Mouse (Mus musculus): ENCODE data around the gene Pdap1. TPM values are rescaled to one million over a fixed set of nuclear protein-coding genes. Genes with fewer than 3 reads are reported as not detected.
"Not testable (repeated sequence)": the region's sequence is repeated elsewhere in the genome, so short reads cannot be mapped to it uniquely, and the experiment has no call there.

Gene Pdap1
- polyA plus RNA-seq, 1 experiment from 2014 or later: 90.9 TPM

- Histone ChIP-seq H3K27ac (ENCODE audit: low read depth, low read length) (no peak overlapping the region), H3K4me2 (ENCODE audit: low read length) (no peak overlapping the region), H3K9me3 (ENCODE audit: control insufficient read depth, low read length) (no peaks in the 10 kb centered on the region), H3K27me3 (replicated peaks; ENCODE audit: control insufficient read depth, insufficient read depth, low read length) (no peaks in the 10 kb centered on the region), H3K9ac (ENCODE audit: low read depth, low read length) (no peak overlapping the region), H3K36me3 (ENCODE audit: control insufficient read depth, insufficient read depth, low read length) (peaks cover 30% of the 10 kb centered on the region), H3K4me1 (ENCODE audit: control insufficient read depth, insufficient read depth, low read depth, low read length) (peaks cover 9% of the 10 kb centered on the region), H3K4me3 (ENCODE audit: low read length) (no peak overlapping the region)
- ATAC-seq: no peak
- WGBS: 95% methylated on average over 14 of the region's 14 CpGs
Measured at GRCm38 (mm10) chr5:145161361-145161760, 21.3 kb upstream of the Pdap1 start.

DNA sequence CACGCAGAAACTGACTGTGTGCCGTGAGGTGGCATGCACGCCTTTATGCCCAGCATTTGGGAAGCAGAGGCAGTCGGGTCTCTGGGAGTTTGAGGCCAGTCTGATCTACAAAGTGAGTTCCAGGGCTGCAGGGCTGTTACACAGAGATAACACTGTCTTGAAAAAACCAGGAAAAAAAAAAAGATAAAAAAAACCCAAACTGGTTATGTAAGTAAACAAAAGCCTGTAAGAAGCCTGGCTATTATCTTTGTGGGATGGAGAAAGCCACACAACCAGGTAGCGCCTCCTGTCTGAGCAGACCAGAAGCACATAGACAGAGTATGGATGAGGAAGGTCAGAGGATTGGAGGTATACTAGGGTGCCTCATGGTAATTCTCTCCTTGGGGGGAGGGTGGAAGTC lies 12.7 kb upstream of the Pdap1 start:
- Histone ChIP-seq H3K4me2 (ENCODE audit: low read length) (no peak overlapping the region), H3K4me1 (ENCODE audit: control insufficient read depth, insufficient read depth, low read depth, low read length) (no peaks in the 10 kb centered on the region), H3K4me3 (ENCODE audit: low read length) (no peak overlapping the region), H3K9me3 (ENCODE audit: control insufficient read depth, low read length) (no peaks in the 10 kb centered on the region), H3K27me3 (replicated peaks; ENCODE audit: control insufficient read depth, insufficient read depth, low read length) (no peaks in the 10 kb centered on the region), H3K27ac (ENCODE audit: low read depth, low read length) (no peak overlapping the region), H3K36me3 (ENCODE audit: control insufficient read depth, insufficient read depth, low read length) (peaks cover 55% of the 10 kb centered on the region), H3K9ac (ENCODE audit: low read depth, low read length) (no peak overlapping the region)
- no peak for ATAC-seq
- WGBS: 96% methylated on average over 5 of the region's 5 CpGs

DNA sequence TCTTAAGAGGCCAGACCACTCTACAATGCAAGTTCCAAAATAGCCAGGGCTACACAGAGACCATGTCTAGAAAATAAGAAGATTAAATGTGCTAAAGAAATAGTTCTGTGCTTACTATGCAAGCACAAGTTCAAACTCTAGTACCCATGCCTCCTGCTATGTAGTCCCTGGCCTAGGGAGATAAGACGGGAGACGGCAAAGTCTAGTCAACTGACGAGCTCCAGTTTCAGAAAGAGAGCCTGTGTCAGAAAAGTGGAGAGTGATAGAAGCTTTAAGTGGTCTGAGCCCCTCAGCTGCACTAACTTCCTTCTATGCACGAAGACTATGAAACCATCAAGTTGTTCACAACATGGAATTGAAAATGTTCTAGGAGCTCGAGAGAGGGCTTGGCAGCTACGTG lies 9.3 kb upstream of the Pdap1 start:
- H3K27ac ChIP-seq (ENCODE audit: low read depth, low read length): no peak overlapping the region
- no peaks in the 10 kb centered on the region for H3K27me3 ChIP-seq (replicated peaks; ENCODE audit: control insufficient read depth, insufficient read depth, low read length)
- H3K4me3 ChIP-seq (ENCODE audit: low read length): no peak overlapping the region
- H3K4me1 ChIP-seq (ENCODE audit: control insufficient read depth, insufficient read depth, low read depth, low read length): no peaks in the 10 kb centered on the region
- 89% methylated on average over 6 of the region's 6 CpGs for WGBS
- no peaks in the 10 kb centered on the region for H3K9me3 ChIP-seq (ENCODE audit: control insufficient read depth, low read length)
- ATAC-seq: no peak
- H3K9ac ChIP-seq (ENCODE audit: low read depth, low read length): no peak overlapping the region
- H3K36me3 ChIP-seq (ENCODE audit: control insufficient read depth, insufficient read depth, low read length): peaks cover 63% of the 10 kb centered on the region
- no peak overlapping the region for H3K4me2 ChIP-seq (ENCODE audit: low read length)

GRCm38 (mm10) chr5:145147748-145148147 lies 7.7 kb upstream of the Pdap1 start:
- Histone ChIP-seq H3K36me3 (ENCODE audit: control insufficient read depth, insufficient read depth, low read length) (peaks cover 63% of the 10 kb centered on the region), H3K9ac (ENCODE audit: low read depth, low read length) (no peak overlapping the region), H3K4me1 (ENCODE audit: control insufficient read depth, insufficient read depth, low read depth, low read length) (no peaks in the 10 kb centered on the region), H3K9me3 (ENCODE audit: control insufficient read depth, low read length) (no peaks in the 10 kb centered on the region), H3K27me3 (replicated peaks; ENCODE audit: control insufficient read depth, insufficient read depth, low read length) (no peaks in the 10 kb centered on the region), H3K27ac (ENCODE audit: low read depth, low read length) (no peak overlapping the region), H3K4me3 (ENCODE audit: low read length) (no peak overlapping the region), H3K4me2 (ENCODE audit: low read length) (no peak overlapping the region)
- 93% methylated on average over 5 of the region's 5 CpGs for WGBS
- no peak for ATAC-seq

- Histone ChIP-seq H3K27ac (ENCODE audit: low read depth, low read length) (peak overlapping the region; percentile 96), H3K9ac (ENCODE audit: low read depth, low read length) (peak overlapping the region; percentile 89), H3K4me3 (ENCODE audit: low read length) (peak overlapping the region; percentile 85), H3K9me3 (ENCODE audit: control insufficient read depth, low read length) (no peaks in the 10 kb centered on the region), H3K36me3 (ENCODE audit: control insufficient read depth, insufficient read depth, low read length) (peaks cover 29% of the 10 kb centered on the region), H3K4me1 (ENCODE audit: control insufficient read depth, insufficient read depth, low read depth, low read length) (peaks cover 22% of the 10 kb centered on the region), H3K4me2 (ENCODE audit: low read length) (peak overlapping the region; percentile 95), H3K27me3 (replicated peaks; ENCODE audit: control insufficient read depth, insufficient read depth, low read length) (no peaks in the 10 kb centered on the region)
- WGBS: under 1% methylated on average over 18 of the region's 18 CpGs
- ATAC-seq: 0 out of 2 replicates have a peak, but pooled peaks have one; percentile 1
Measured at GRCm38 (mm10) chr5:145140611-145141010, 573 bp upstream of the Pdap1 start.

GRCm38 (mm10) chr5:145138836-145139235 lies 1.2 kb downstream of the Pdap1 start:
- H3K27ac ChIP-seq (ENCODE audit: low read depth, low read length): no peak overlapping the region
- peaks cover 31% of the 10 kb centered on the region for H3K36me3 ChIP-seq (ENCODE audit: control insufficient read depth, insufficient read depth, low read length)
- no peak for ATAC-seq

DNA sequence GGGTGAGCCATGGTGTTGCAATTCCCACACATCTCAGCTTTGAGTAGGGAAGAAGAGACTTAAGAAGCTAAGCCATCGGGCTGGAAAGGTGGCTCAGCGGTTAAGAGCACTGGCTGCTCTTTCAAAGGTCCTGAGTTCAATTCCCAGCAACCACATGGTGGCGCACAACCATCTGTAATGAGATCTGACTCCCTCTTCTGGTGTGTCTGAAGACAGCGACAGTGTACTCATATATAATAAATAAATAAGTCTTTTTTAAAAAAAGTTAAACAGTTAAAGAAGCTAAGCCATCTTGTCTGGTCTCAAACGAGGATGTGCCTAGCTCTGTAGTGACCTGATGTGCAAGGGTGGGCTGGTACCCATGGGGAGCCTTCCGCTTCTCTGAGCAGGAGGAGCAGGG lies 6.8 kb downstream of the Pdap1 start:
- H3K27ac ChIP-seq (ENCODE audit: low read depth, low read length); H3K9me3 ChIP-seq (ENCODE audit: control insufficient read depth, low read length); H3K4me3 ChIP-seq (ENCODE audit: low read length); H3K4me2 ChIP-seq (ENCODE audit: low read length); H3K27me3 ChIP-seq (replicated peaks; ENCODE audit: control insufficient read depth, insufficient read depth, low read length); H3K9ac ChIP-seq (ENCODE audit: low read depth, low read length); ATAC-seq; H3K4me1 ChIP-seq (ENCODE audit: control insufficient read depth, insufficient read depth, low read depth, low read length): not testable (repeated sequence)
- peaks cover 60% of the 10 kb centered on the region for H3K36me3 ChIP-seq (ENCODE audit: control insufficient read depth, insufficient read depth, low read length)
- 92% methylated on average over 6 of the region's 6 CpGs for WGBS

More at GRCm38 (mm10) chr5:145138836-145139235, 1.2 kb downstream of the Pdap1 start:
- Histone ChIP-seq H3K27me3 (replicated peaks; ENCODE audit: control insufficient read depth, insufficient read depth, low read length) (no peaks in the 10 kb centered on the region), H3K4me3 (ENCODE audit: low read length) (peak overlapping the region; percentile 85), H3K9ac (ENCODE audit: low read depth, low read length) (peak overlapping the region; percentile 89), H3K4me2 (ENCODE audit: low read length) (peak overlapping the region; percentile 90), H3K4me1 (ENCODE audit: control insufficient read depth, insufficient read depth, low read depth, low read length) (peaks cover 22% of the 10 kb centered on the region), H3K9me3 (ENCODE audit: control insufficient read depth, low read length) (no peaks in the 10 kb centered on the region)
- 16% methylated on average over 6 of the region's 6 CpGs for WGBS

- peaks cover 64% of the 10 kb centered on the region for H3K36me3 ChIP-seq (ENCODE audit: control insufficient read depth, insufficient read depth, low read length)
- H3K9ac ChIP-seq (ENCODE audit: low read depth, low read length): no peak overlapping the region
- no peak overlapping the region for H3K4me3 ChIP-seq (ENCODE audit: low read length)
- no peaks in the 10 kb centered on the region for H3K9me3 ChIP-seq (ENCODE audit: control insufficient read depth, low read length)
- no peaks in the 10 kb centered on the region for H3K27me3 ChIP-seq (replicated peaks; ENCODE audit: control insufficient read depth, insufficient read depth, low read length)
- H3K4me1 ChIP-seq (ENCODE audit: control insufficient read depth, insufficient read depth, low read depth, low read length): no peaks in the 10 kb centered on the region
- no peak overlapping the region for H3K4me2 ChIP-seq (ENCODE audit: low read length)
- 94% methylated on average over 3 of the region's 3 CpGs for WGBS
- no peak for ATAC-seq
- H3K27ac ChIP-seq (ENCODE audit: low read depth, low read length): no peak overlapping the region
Measured at GRCm38 (mm10) chr5:145130995-145131394, 9.0 kb downstream of the Pdap1 start.

DNA sequence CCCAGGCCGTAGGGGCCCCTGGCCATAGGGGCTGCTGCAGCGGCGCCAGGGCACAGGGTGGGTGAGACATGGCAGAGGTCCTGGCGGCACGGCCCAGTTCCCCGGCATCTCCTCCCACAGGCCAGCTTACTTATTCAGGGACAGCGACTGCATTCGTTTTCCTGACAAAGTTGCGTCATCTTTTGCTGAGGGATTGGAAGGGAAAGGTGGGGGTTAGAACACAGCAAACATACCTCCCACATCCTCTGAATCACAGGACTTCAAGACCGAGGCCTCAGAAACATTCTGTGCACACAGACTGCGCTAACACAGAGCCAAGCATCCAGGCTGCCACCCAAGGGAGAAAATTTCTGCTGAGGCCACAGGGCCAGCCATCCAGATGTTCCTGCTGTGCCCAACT lies 9.8 kb downstream of the Pdap1 start:
- H3K4me2 ChIP-seq (ENCODE audit: low read length): no peak overlapping the region
- H3K27ac ChIP-seq (ENCODE audit: low read depth, low read length): no peak overlapping the region
- H3K9ac ChIP-seq (ENCODE audit: low read depth, low read length): no peak overlapping the region
- H3K4me1 ChIP-seq (ENCODE audit: control insufficient read depth, insufficient read depth, low read depth, low read length): no peaks in the 10 kb centered on the region
- ATAC-seq: no peak
- no peaks in the 10 kb centered on the region for H3K9me3 ChIP-seq (ENCODE audit: control insufficient read depth, low read length)
- WGBS: 95% methylated on average over 11 of the region's 11 CpGs
- H3K4me3 ChIP-seq (ENCODE audit: low read length): no peak overlapping the region
- H3K27me3 ChIP-seq (replicated peaks; ENCODE audit: control insufficient read depth, insufficient read depth, low read length): no peaks in the 10 kb centered on the region
- peaks cover 63% of the 10 kb centered on the region for H3K36me3 ChIP-seq (ENCODE audit: control insufficient read depth, insufficient read depth, low read length)

DNA sequence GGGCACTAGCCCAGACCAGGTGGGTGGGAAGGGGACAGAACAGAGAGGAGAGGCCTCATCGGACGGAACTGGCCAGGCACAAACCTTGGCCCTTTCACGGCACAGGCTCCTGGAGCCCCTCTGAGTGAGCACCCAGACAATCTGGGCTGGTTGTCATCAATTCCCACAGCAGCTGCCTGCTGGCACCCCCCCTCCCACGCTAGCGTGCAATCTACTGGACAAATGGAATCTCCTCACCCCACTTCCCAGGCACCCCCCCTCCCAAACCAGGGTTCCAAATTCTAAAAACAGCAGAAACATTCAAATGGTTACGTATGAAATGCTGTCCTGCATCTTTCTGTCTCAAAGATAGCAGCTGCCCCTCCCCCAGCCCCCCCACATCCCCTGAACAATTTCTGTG lies 10.3 kb downstream of the Pdap1 start:
- H3K9me3 ChIP-seq (ENCODE audit: control insufficient read depth, low read length); H3K4me1 ChIP-seq (ENCODE audit: control insufficient read depth, insufficient read depth, low read depth, low read length); H3K4me3 ChIP-seq (ENCODE audit: low read length); H3K27ac ChIP-seq (ENCODE audit: low read depth, low read length); ATAC-seq; H3K9ac ChIP-seq (ENCODE audit: low read depth, low read length); H3K27me3 ChIP-seq (replicated peaks; ENCODE audit: control insufficient read depth, insufficient read depth, low read length); H3K4me2 ChIP-seq (ENCODE audit: low read length): not testable (repeated sequence)
- WGBS: 98% methylated on average over 5 of the region's 6 CpGs
- peaks cover 61% of the 10 kb centered on the region for H3K36me3 ChIP-seq (ENCODE audit: control insufficient read depth, insufficient read depth, low read length)
